Mouse (Mus musculus): ENCODE results near the gene Selenov. TPM values are rescaled to one million over a fixed set of nuclear protein-coding genes. Genes with fewer than 3 reads are reported as not detected.

The Selenov gene
- polyA plus RNA-seq, 1 experiment: not detected

GRCm38 (mm10) chr7:28294481-28294880, 3.5 kb upstream of the Selenov start:
- no peak overlapping the region for H3K27ac ChIP-seq (ENCODE audit: insufficient read depth, low read depth, low read length)
- no peak for TF ChIP-seq CTCF (conservative IDR thresholded peaks at IDR 0.05; ENCODE audit: insufficient read depth, insufficient read length, low read depth, low read length)
- TF ChIP-seq POLR2A (IDR thresholded peaks at IDR 0.05; ENCODE audit: low read depth, low read length): no peak
- DNase-seq: peak; percentile 65
- H3K4me3 ChIP-seq (ENCODE audit: insufficient read depth, low read depth, low read length): peak overlapping the region; percentile 46
- H3K36me3 ChIP-seq (ENCODE audit: control insufficient read depth, insufficient read depth, low read length): no peaks in the 10 kb centered on the region
- 1% methylated on average over 63 of the region's 63 CpGs for WGBS
- no peaks in the 10 kb centered on the region for H3K4me1 ChIP-seq (ENCODE audit: control insufficient read depth, insufficient read depth, low read length)
- peaks cover 5% of the 10 kb centered on the region; the same call in 1 of the 2 replicates for H3K27me3 ChIP-seq (replicated peaks; ENCODE audit: control insufficient read depth, insufficient read depth, low read length)

DNA sequence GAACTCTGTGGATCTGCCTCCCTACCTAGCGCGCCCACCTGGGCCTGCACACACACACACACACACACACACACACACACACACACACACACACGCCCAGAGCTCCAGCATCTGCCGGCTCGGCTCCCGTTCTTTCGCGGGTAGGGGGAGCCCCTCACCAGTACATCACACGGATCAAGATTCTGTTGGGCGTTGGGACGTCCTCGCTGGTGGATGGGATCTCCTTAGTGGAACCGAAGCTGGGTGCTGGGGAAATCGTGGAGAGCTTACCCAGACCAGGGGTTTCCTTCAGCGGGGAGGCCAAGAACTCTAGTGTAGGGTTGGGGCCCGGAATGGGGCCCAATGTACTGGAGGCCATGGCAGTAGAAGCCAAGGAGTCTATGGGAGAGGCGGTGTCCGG, 821 bp downstream of the Selenov start:
- TF ChIP-seq CTCF (conservative IDR thresholded peaks at IDR 0.05; ENCODE audit: insufficient read depth, insufficient read length, low read depth, low read length) (no peak), POLR2A (IDR thresholded peaks at IDR 0.05; ENCODE audit: low read depth, low read length) (no peak)
- Histone ChIP-seq H3K27ac (ENCODE audit: insufficient read depth, low read depth, low read length) (no peak overlapping the region), H3K27me3 (replicated peaks; ENCODE audit: control insufficient read depth, insufficient read depth, low read length) (peaks cover 5% of the 10 kb centered on the region; the same call in 1 of the 2 replicates), H3K4me3 (ENCODE audit: insufficient read depth, low read depth, low read length) (no peak overlapping the region), H3K36me3 (ENCODE audit: control insufficient read depth, insufficient read depth, low read length) (no peaks in the 10 kb centered on the region), H3K4me1 (ENCODE audit: control insufficient read depth, insufficient read depth, low read length) (no peaks in the 10 kb centered on the region)
- WGBS: 2% methylated on average over 16 of the region's 18 CpGs
- no peak for DNase-seq

- Histone ChIP-seq H3K27ac (ENCODE audit: insufficient read depth, low read depth, low read length) (no peak overlapping the region), H3K4me1 (ENCODE audit: control insufficient read depth, insufficient read depth, low read length) (peaks cover 5% of the 10 kb centered on the region; the same call in 1 of the 2 replicates), H3K27me3 (replicated peaks; ENCODE audit: control insufficient read depth, insufficient read depth, low read length) (no peaks in the 10 kb centered on the region), H3K36me3 (ENCODE audit: control insufficient read depth, insufficient read depth, low read length) (no peaks in the 10 kb centered on the region), H3K4me3 (ENCODE audit: insufficient read depth, low read depth, low read length) (no peak overlapping the region)
- WGBS: 33% methylated on average over 7 of the region's 7 CpGs
- peak; percentile 37 for DNase-seq
- TF ChIP-seq POLR2A (IDR thresholded peaks at IDR 0.05; ENCODE audit: low read depth, low read length) (no peak), CTCF (conservative IDR thresholded peaks at IDR 0.05; ENCODE audit: insufficient read depth, insufficient read length, low read depth, low read length) (no peak)
Measured at GRCm38 (mm10) chr7:28280630-28281029, 10.4 kb downstream of the Selenov start.

GRCm38 (mm10) chr7:28278279-28278652, 12.7 kb downstream of the Selenov start:
- Histone ChIP-seq H3K27ac (ENCODE audit: insufficient read depth, low read depth, low read length) (no peak overlapping the region), H3K4me1 (ENCODE audit: control insufficient read depth, insufficient read depth, low read length) (peaks cover 5% of the 10 kb centered on the region; the same call in 1 of the 2 replicates), H3K4me3 (ENCODE audit: insufficient read depth, low read depth, low read length) (peak overlapping the region; percentile 98; the same call in 1 of the 2 replicates), H3K27me3 (replicated peaks; ENCODE audit: control insufficient read depth, insufficient read depth, low read length) (no peaks in the 10 kb centered on the region), H3K36me3 (ENCODE audit: control insufficient read depth, insufficient read depth, low read length) (no peaks in the 10 kb centered on the region)
- TF ChIP-seq POLR2A (IDR thresholded peaks at IDR 0.05; ENCODE audit: low read depth, low read length) (no peak), CTCF (conservative IDR thresholded peaks at IDR 0.05; ENCODE audit: insufficient read depth, insufficient read length, low read depth, low read length) (no peak)
- 74% methylated on average over 7 of the region's 7 CpGs for WGBS
- no peak for DNase-seq

DNA sequence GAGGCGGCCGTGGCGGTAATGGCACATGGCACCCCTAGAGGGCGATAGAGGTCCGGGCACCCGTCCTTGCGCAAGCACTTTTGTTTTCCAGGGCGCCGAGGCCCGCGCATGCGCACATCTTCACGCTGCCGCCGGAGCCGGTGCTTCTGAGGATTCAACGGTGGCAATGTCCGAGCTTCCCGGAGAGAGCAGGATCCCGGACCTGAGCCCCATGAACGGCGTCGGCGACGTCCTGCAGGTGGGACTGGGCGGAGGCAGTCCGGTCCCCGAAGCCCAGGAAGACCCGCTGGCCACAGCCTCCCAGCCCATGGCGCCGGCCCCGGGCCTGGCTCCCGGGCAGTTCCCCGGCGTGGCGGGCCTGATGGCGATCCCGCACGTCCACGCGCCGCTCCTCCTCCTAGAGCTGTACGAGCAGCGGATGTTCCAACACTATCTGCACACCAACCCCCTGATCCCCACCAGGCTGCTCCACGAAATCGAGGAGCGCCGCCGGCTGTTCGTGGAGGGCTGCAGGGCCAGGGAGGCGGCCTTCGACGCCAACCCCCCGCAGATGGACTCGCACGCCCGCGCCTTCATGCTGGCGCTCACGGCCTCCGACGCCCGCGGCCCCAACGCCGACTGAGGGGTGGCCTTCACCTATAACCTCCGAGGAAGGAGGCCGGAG, 13.2 kb downstream of the Selenov start, which contains the start of gene Eid2b:
Gene Eid2b (plus strand): TSS at position 125 of the 664 bp plus-strand sequence.
- H3K36me3 ChIP-seq (ENCODE audit: control insufficient read depth, insufficient read depth, low read length): no peaks in the 10 kb centered on the region
- peak within 1 kb of the TSS; percentile 91 for H3K27ac ChIP-seq (ENCODE audit: insufficient read depth, low read depth, low read length)
- TF ChIP-seq CTCF (conservative IDR thresholded peaks at IDR 0.05; ENCODE audit: insufficient read depth, insufficient read length, low read depth, low read length) (peak; percentile 80), POLR2A (IDR thresholded peaks at IDR 0.05; ENCODE audit: low read depth, low read length) (no peak)
- peak within 1 kb of the TSS; percentile 98 for H3K4me3 ChIP-seq (ENCODE audit: insufficient read depth, low read depth, low read length)
- no peaks in the 10 kb centered on the region for H3K27me3 ChIP-seq (replicated peaks; ENCODE audit: control insufficient read depth, insufficient read depth, low read length)
- DNase-seq: peak; percentile 97
- 2% methylated on average over 68 of the region's 68 CpGs for WGBS
- peaks cover 5% of the 10 kb centered on the region; the same call in 1 of the 2 replicates for H3K4me1 ChIP-seq (ENCODE audit: control insufficient read depth, insufficient read depth, low read length)

- Histone ChIP-seq H3K4me1 (ENCODE audit: control insufficient read depth, insufficient read depth, low read length) (peaks cover 5% of the 10 kb centered on the region; the same call in 1 of the 2 replicates), H3K27me3 (replicated peaks; ENCODE audit: control insufficient read depth, insufficient read depth, low read length) (no peaks in the 10 kb centered on the region), H3K36me3 (ENCODE audit: control insufficient read depth, insufficient read depth, low read length) (no peaks in the 10 kb centered on the region), H3K4me3 (ENCODE audit: insufficient read depth, low read depth, low read length) (no peak overlapping the region), H3K27ac (ENCODE audit: insufficient read depth, low read depth, low read length) (no peak overlapping the region)
- WGBS: 58% methylated on average over 8 of the region's 8 CpGs
- no peak for TF ChIP-seq POLR2A (IDR thresholded peaks at IDR 0.05; ENCODE audit: low read depth, low read length)
- TF ChIP-seq CTCF (conservative IDR thresholded peaks at IDR 0.05; ENCODE audit: insufficient read depth, insufficient read length, low read depth, low read length): no peak
- no peak for DNase-seq
Measured at GRCm38 (mm10) chr7:28277237-28277614, 13.8 kb downstream of the Selenov start.

DNA sequence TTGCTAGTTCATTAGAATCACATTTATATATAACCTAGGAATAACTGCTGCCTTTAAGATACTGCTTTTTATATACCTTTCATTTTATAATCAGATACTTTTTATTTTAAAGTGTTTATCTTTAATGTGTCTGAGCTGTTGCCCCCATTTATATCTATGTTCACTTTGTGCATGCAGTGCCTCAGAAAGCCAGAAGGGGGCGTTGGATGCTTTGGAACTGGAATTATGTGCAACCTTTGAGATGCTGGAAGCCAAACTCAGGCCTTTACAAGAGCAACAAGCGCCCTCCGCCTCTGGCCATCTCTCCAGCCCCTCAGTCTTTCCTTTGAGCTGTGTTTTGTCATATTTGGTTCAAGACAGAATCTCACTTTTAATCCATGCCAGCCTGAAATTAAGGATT, 19.2 kb downstream of the Selenov start:
- Histone ChIP-seq H3K4me1 (ENCODE audit: control insufficient read depth, insufficient read depth, low read length) (0 out of 2 replicates have a peak, but pooled peaks cover 2% of the 10 kb centered on the region), H3K36me3 (ENCODE audit: control insufficient read depth, insufficient read depth, low read length) (no peaks in the 10 kb centered on the region), H3K27ac (ENCODE audit: insufficient read depth, low read depth, low read length) (no peak overlapping the region), H3K4me3 (ENCODE audit: insufficient read depth, low read depth, low read length) (no peak overlapping the region), H3K27me3 (replicated peaks; ENCODE audit: control insufficient read depth, insufficient read depth, low read length) (no peaks in the 10 kb centered on the region)
- DNase-seq: no peak
- 75% methylated on average over 3 of the region's 3 CpGs for WGBS
- TF ChIP-seq POLR2A (IDR thresholded peaks at IDR 0.05; ENCODE audit: low read depth, low read length) (no peak), CTCF (conservative IDR thresholded peaks at IDR 0.05; ENCODE audit: insufficient read depth, insufficient read length, low read depth, low read length) (no peak)
